ENCODE assay signal across 1 mouse cellular context in the genomic region with DNA sequence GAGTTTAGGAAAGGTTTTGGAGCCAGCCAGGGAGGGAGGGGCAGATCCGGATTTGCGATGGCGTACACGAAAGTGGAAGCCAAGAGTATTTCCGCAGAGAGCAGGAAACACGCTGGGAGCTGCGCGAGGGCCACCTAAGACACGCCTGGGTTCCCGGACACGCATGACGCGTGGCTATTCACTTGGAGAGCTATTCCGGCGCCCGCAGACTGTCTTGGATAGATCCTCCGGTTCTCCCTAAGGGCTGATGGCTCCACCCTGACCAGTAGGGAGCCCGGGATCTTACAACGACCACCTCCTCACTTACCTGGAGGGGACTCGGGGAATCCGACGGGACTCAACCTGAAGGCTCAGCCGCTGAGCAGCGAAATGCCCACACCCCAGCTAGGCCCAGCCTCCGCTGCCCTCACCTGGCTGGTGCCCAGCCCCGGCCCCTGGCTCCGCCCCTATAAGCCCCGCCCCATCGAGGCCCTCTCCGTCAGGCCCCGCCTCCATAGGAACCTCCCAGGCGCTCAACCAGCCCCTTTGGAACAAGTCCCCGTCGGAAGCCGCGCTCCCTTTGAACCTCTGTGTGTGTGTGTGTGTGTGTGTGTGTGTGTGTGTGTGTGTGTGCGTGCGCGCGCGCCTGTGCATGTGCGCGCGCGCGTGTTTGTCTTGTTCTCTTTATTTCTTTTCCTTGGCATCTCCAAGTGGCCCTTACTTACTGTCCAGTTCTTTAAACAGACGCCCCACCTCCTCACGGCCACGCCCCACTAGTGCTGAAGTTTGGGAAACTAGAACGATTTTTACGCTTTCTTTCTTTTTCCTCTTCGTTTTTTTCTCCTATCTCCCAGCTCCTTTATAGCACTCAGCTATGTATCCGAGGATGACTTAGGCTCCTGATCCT.
TF ChIP-seq lines count a peak whose summit lies in the region.

No protein-coding gene starts in this region.

TF ChIP-seq in C2C12, 6 proteins besides CTCF, POLR2A, EP300 and RAD21:
- TF ChIP-seq MYOD1 (IDR thresholded peaks at IDR 0.05; ENCODE audit: control insufficient read depth, insufficient read length, low read depth) (no peak), MYOG (IDR thresholded peaks at IDR 0.05; ENCODE audit: control insufficient read depth, extremely low read depth, insufficient read length) (no peak), USF1 (IDR thresholded peaks at IDR 0.05; ENCODE audit: low read depth) (no peak), CEBPB (IDR thresholded peaks at IDR 0.05; ENCODE audit: low read depth) (no peak), MAX (IDR thresholded peaks at IDR 0.05) (no peak), FOSL1 (IDR thresholded peaks at IDR 0.05; ENCODE audit: insufficient read depth, low read length, poor library complexity, severe bottlenecking) (no peak)
